Mouse (Mus musculus) gastrocnemius, postnatal 25 days (tissue): ENCODE data around the gene Gm12216. TPM values are rescaled to one million over a fixed set of nuclear protein-coding genes. Genes with fewer than 3 reads are reported as not detected.
A peak's percentile ranks its signal among the peaks of the same experiment; 100 is the strongest.
"Not testable (repeated sequence)": the region's sequence is repeated elsewhere in the genome, so short reads cannot be mapped to it uniquely, and the experiment has no call there.

Experiments
- DNase-seq: peaks from one replicate; pipeline ENCODE4 v3.0.0; 2022
- total RNA-seq, 2 experiments: library from RNA; stranded (reverse); gene quantifications; 1 replicate in 1 of 2; 2 replicates in 1 of 2; pipeline ENCODE4 v1.2.3; 2021

Gene Gm12216
- total RNA-seq, 2 experiments from 2014 or later, result 2.0 TPM

DNA sequence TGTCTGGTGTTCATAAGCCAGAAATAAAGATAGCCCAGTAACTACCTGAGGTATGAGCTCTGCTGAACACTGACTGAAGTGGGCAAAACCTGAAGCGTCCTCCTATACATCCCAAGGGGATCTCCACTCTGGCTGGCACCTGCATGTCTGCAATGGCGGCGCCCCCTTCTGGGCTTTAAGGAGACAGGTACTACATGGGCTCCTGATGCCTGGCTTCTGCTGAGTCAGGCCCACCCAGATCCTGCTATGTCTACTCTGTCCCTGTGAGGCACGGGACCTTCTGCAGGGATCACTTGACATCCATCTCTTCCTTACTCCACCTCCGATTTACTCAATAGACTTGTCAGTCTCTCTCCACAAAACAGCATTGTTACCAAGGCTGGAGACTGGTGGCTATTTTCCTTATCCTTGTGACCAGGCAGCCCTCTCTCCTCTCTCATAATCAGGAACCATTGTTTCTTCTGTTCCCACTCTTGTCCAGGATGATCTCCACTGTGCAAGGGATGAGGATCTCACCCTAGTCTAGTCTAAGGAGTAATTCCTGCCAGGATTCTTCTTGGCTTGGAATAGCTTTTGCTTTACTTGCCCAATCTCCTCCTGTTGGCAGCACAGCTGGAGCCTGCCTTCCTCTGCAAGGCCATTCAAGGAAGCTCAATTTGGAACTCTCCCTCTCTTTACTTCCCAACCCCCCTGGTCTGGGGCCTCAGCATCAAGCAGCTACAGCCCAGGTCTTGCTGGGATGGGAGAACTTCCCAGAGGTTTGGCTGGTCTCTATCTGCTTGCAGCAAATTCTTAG, 15.1 kb upstream of the Gm12216 start:
- not testable (repeated sequence) for DNase-seq

DNA sequence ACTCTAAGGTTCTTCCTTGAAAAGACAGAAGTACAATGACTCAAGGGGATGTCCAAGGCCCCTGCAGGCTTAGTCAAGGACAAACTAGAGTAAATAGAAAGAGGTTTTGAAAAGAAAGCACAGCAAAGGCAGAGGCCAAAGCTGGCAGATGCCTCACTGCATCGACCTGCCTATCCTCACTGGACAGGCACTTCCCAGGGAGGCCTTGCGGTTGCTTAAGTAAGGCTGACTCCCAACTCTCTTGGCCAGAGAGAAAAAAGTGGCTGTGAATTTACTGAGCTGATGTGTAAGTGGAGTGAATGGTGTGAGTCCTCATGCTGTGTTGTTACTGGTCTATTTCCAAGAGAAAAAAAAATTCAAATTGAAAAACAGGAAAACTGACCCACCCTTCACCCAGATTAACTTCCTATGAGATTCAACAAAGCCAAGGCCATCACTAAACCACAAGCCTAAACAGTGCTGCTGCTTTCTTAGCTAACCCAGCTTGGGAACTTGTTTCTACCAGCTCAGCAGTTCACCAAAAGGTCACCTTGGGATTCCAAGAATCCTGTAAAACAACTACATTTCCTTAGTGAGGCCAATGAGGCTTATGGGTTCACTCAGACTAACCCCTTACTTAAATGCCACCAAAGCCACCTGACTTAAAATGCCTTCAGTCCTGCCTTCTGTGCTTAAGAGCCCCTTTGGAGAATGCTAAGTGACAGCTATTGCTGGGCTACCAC, 12.9 kb upstream of the Gm12216 start:
- DNase-seq, result no peak

DNA sequence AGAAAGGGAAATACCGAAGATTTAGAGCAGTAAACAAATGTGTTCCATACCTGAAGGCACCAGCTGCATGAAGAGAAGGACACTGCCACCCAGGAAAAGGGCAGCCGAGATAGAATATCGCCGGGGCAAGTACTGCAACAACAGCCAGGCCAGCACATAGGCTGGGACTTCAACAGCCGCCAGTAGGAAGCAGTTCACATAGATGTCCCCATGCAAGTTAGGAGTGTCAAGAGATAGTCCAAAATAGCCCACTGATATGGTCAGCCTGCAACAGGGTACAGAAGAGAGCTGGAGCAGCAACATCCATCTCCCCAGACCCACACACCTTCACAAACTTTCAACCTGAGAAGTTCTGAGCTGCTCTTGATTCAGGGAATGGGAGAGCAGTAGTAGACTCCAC, 10.1 kb upstream of the Gm12216 start:
- DNase-seq, result no peak

DNA sequence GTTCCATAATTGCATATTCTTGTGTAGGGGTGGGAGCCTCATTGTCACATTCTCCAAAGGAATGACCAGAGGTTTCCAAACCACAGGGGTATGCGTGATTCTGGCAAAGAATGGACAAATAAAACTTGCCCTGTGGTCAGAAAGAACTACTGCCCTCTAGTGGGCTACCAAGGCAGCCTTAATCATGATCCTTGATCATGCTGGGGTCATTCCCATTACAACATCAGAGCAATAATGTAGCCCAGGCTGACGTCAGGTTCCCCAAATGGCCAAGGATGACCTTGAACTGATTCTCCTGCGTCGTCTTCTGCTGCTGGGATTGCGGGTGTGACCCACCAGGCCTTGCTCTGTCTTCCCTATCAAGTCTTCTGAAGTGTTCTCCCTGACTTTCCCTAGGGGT, 9.3 kb upstream of the Gm12216 start:
- DNase-seq, result not testable (repeated sequence)

DNA sequence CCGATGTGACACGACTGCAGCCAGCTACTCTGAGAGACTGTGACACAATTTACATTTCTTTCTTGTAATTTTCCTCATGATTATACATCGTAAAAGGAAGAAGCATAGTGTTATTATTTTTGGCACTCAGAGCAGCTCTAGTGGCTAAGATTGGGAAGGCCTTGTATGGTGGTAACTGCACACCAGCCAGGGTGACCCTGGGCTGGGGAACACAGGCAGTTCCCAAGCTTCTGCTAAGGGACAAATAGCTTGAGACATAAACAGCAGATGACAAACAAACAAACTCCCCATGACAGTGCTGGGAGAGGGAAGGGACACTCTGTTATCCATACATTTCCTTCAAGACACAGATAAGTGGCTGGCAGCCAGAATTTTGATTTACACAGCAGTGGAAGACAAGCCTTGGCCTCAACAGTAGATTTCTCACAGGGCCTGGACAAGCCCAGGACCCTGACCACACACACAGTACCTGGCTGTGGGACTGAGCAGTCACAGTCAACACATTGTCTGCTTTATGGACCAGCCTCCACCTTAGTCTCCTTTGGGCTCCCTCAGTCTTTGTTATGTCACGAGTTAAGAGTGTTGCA, 5.8 kb upstream of the Gm12216 start:
- DNase-seq, result not testable (repeated sequence)

DNA sequence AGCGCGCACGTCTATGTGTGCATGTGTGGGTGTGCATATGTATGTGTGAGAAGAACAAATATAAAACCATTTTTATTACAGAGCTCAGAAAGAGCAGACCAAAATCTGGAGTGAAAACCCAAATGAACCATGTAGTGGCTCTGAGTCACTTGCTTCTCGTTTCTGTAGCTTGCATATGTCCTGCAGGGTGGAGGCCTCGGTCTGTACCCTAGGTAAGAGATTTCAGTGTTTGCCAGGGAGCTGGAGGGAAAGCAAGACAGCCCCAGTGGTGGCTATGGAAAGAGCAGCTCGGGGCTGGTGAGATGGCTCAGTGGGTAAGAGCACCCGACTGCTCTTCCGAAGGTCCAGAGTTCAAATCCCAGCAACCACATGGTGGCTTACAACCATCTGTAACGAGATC, 1.9 kb upstream of the Gm12216 start:
- DNase-seq, result not testable (repeated sequence)

DNA sequence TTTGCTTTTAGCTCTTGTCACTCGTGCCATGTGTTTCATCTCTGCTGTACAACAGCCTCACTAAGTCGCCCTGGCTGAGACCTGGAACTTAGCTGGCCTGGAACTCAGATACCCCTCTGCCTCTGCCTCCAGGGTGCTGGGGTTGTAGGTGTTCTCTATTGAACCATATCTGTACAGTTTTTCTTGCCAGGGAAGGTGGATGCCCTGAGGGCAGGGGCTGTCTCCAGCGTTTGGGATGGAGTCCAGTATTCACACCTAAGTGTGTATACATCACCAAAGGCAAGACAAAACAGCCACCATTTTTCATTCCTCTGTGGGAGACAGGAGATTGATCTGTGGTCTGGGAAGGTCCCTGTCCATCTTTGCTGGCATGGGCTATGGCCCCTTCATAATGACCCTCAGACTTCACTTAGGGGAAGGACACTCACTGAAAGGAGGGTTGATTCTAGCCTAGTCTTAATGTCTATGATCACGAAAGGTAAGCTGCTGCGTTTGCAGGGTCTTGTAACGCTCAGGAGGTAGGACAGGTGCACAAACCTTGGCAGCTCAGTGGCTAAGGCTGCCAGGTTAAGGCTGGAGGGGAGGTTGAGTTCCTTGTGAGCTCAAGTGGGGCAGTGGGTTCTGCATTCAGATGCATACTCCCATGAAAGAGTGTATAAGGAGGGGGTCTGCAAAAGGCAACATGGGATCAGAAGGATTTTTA, 847 bp downstream of the Gm12216 start:
- DNase-seq, result no peak

DNA sequence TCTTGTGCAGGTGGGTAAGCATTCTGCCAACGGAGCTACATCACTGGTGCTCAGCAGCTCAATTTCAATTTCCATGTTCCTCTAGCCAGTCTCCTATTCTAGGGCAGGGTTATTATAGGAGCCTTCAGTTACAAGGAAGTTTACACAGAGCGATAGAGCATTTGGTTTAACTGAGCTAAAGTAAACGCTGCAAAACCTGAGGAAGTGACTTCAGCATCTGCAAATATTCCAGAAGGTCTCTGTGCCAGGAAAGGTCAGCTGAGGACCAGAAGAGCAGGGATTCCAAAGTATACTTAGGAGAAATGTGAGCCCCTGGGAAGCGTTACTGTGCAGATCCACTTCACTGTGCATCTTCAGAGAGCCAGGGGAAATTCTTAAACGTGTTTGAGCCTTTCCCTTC, 5.4 kb downstream of the Gm12216 start:
- peak; percentile 40 for DNase-seq

DNA sequence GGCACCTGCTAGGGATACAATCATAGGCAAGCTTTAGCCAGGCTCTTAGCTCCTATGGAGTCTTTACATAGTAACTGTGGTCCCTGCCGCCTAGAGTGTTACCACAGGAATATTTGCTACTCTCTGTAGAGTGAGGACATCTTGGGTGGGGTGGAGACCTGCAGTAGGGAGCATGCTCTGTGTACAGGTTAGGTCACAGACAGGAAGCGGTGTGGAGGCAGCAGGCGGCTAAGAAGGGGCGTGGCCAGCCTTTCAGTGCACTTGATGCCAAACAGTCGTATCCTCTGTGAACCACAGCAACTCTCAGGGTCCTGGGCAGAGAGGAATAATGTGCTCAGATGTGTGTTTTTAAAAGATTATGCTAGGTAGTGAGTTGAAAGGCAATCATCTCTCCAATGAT, 7.3 kb downstream of the Gm12216 start:
- no peak for DNase-seq

DNA sequence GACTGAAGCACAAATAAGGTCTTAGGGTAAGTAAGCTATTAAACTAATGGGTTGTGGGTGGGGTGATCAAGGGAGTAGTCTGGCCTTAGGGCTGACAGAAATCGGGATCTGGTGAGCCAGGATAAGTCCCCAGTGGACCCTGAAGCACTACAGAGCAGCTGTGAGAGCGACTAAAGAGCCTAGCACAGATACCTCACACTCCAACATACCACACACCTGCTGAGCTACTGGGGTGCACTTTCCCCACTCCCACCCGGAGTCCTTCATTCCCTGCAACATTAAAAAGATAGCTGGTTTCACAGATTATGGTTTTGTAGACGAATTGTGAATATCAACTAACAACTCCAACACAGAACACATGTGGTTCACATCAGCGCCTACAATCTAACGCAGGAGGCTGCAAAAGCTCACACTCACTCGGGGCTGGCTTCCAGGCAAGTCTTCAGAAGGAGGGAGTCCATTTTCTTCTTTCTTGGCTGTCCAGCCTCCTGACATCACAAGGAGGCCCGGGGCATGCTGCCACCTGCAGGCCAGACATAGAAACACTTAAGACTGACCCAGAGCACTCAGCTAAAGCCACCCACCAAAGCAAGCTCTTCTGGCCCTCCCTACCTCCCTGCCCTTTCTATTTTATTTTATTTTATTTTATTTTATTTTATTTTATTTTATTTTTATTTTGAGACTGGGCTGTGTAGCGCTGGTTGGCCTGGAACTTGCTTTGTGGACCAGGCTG, 9.3 kb downstream of the Gm12216 start:
- peak; percentile 80 for DNase-seq

DNA sequence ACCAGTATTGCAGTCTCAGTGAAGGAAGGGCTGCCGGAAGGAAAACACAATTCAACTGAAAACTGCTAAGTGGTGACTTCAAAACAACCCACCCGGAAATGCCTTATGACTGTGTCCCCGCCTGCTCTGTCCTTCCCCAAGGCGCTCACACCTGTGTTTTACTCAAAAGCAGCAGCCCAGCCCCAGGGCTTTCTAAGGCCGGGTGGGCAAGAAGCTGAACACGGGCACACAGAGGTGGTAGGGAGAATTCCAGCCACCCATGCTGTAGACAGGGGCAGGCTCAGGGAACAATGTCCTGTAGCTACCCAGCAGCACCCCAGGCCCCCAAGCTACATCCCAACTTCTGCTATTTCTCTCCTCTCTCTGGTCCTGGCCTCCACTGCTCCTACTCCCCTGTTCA, 13.4 kb downstream of the Gm12216 start:
- DNase-seq, result no peak

DNA sequence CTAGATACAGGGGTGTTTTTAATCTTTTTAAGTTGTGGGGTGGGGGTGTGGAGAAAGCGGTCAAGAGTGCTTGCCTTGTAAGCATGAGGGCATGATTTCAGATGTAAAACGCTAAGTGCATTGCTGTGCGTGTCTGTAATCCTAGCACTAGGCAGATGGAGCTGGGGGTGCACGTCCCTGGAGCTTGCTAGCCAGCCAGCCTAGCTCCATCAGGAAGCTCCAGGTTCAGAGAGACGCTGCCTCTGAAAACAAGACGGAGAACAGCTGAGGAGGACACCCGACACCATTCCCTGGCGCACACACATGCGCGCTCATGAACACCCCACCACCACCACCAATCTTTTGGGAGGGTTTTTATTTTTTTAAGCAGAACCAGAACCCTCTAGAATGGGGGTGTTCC, 15.9 kb downstream of the Gm12216 start:
- DNase-seq, result no peak

DNA sequence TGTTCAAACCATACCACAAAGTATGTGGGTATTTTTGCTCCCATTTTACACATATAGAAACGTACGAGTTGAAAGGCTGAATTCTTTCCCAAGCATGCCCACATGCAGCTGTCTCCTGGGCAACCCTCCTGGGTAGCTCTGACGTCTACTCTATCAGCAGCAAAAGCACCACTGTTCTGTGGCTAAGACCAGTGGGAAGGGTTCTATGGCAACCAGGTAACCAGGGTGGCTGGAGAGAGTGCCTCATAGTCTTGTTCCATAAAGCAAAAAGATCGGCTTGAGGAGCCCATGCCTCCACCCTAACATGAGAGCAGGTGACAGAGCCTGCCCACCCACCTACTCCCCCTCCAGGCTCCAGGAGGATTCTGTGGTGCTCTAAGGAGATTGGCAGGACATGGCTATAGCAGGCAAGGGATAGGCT, 16.9 kb downstream of the Gm12216 start:
- no peak for DNase-seq

DNA sequence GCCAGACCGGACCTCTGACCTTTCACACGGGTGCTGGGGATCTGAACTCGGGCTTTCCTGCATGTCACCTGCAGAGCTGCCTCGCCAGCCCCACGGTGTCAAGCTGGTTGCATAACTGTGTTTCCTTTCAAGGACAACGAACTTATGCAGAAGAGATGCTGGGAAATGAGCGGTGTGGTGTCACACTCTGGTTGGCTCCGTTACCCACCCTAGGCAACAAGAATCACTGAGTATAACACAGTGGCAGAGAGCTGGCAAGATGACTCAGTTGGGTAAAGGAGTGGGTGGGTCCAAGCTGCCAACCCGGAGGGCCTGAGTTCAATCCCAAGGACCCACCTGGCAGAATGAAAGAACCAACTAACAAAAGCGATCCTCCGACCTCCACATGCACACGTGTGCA, 17.5 kb downstream of the Gm12216 start:
- no peak for DNase-seq

DNA sequence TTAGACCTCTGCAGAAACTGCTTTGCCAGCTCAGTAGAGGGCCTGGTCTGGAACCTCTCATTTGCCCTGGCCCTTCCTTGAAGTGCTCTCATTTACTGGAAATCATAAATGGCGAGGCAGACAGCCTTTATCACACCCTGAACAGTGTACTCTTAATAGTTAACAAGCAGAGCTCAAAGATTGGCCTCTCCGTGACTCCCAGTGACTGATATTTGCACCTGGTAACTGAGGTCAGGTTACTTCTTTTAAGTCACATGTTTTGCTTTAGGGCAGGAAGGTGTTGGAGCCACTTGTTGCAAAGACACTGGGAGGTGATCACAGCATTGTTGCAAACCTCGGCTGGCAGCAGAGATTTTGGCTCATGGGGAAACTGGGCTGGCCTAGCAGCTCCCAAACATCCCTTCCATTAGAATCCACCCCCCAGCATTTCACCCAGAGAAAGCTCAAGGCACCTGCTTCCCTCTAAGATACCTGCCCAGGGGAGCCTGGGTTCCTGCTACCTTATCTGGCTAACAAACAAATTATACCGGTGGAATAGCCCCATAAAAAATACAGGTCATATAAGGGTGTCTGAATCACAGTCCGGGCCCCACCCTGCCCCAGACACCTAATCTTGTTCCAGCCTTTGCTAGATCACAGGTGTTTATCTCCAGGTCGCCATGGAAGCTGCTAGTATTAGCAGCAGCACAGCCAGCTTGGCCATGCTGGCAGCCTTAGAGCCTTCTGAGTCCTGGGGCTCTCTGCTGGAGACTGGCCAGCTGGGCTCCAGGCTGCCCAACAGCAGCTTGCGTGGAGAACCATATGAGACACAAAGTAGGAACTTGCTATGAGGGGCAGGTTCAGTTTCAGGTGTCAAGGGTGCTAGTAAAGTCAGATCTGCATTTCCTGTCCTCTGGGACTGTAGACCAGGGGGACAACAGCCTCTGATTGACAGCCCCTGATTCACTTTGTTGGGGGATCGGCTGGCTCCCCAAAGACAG, 19.1 kb downstream of the Gm12216 start:
- no peak for DNase-seq

DNA sequence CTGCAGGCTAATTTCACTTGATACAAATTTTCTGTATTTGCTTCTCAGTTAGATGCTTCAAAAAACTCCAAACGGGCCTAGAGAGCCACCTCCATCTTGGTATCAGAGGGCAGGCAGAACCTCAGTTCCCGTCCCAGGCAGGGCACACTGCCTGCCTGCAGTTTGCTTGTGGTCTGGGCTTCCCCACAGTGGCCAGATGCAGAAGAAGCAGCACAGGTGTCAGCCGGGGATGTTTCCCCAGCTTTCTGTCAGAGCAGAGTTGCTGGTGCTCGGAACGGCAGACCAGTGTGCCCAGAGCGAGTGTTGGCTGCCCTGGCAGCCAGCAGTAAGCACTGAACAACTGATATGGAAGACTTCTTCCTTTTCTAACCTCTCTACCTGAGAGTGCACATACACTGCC, 19.9 kb downstream of the Gm12216 start:
- no peak for DNase-seq

DNA sequence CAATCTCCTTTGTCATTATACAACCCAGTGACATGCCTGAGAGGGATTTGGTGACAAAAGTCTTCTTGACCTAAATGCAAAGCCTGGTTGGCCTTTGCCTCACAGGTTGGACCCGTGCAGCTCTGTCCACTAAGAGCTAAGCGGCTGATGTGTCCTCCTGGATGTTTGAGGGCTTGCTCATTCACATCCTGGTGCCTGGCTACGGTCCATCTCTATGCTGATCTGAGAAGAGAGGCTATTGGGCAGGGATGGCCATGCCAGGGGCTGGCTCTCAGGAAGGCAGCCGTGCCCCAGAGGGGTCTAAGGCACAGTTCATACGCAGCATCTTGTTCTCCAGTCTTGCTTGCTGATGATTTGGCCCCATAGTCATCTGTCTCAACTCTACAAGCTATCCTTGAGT, 21.3 kb downstream of the Gm12216 start:
- DNase-seq, result no peak

DNA sequence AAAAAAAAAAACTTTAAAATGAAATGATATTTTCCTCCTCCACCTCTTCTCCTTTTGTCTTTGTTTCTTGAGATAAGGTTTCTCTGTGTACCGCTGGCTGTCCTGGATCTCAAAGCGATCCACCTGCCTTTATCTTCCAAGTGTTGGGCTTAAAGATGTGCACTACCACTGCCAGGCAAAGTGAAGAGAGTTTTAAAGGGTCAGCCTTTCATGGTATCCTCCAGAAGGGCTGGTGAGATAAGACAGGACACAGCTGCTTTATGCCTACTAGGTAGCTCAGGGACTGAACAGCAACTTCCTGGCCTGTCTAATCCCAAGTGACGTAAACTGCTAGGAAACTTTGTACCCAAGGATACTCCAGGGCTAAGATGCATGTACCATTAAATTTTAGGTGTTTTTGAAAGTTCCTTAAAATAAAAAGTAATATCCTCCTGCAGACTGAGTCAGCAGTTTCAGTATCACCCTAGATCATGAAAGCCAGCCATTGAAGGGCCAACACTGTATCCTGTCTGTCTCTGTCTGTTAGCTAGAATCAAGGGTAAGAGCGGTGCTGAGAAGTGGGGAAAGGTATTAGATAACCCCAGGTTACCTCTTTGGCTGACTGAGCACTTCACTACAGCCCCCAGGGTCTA, 23.6 kb downstream of the Gm12216 start:
- no peak for DNase-seq

DNA sequence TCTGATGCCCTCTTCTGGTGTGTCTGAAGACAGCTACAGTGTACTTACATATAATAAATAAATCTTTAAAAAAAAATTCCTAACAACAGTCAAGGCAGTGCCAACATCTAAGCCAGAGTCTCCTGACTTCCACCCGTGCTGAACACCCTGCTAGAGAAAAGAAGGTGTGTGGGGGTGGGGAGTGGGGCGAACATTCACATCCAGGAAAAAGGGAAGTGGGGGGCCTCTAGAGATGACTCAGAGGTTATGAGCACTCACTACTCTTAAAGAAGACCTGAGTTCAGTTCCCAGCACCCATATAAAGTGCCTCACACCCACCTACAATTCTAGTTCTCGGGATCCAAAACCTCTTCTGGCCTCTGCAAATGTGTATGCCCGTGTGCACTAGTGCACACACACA, 33.6 kb downstream of the Gm12216 start:
- no peak for DNase-seq

DNA sequence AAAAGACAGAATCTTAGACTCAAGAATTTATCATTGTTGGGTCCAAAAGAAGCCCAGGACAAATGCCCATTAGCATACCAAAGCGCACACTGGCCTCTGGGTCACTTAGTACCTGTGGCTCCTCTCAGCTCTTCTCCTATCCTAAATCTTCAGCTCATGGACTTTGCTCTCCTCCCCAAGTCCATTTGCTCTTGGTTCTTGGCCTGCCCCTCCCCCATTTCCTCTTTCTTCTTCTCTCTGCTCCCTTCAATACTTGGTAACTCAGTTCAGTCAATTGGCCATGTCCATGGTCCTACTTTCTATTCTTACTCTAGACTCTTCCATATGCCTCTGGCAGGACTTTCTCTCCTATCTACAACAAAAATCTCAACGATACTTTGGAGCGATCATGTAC, 37.1 kb downstream of the Gm12216 start:
- no peak for DNase-seq
